Mouse (Mus musculus) intestine, embryonic 15.5 days (tissue): ENCODE measurements around the gene Rnf208. TPM values are rescaled to one million over a fixed set of nuclear protein-coding genes. Genes with fewer than 3 reads are reported as not detected.
A peak's percentile ranks its signal among the peaks of the same experiment; 100 is the strongest.

Source experiments
- ATAC-seq: fragments of 200-750 bp; cut with Nextera tagmentation; 2 replicates; pipeline ENCODE4 v1.8.0; 2017; ENCODE audit warnings: moderate TSS enrichment, moderate library complexity
- H3K27ac ChIP-seq: fragments of 300-500 bp; sonication (generic); 2 replicates; pipeline ENCODE4 v1.5.1; 2015; ENCODE audit warnings: mild to moderate bottlenecking, inconsistent platforms
- H3K27me3 ChIP-seq: fragments of 300-500 bp; sonication (generic); replicated peaks from 2 replicates; pipeline ENCODE4 v1.6.1; 2015; ENCODE audit warnings: inconsistent platforms
- H3K36me3 ChIP-seq: fragments of 300-500 bp; sonication (generic); 2 replicates; pipeline ENCODE4 v1.6.1; 2015; ENCODE audit warnings: inconsistent platforms
- H3K4me1 ChIP-seq: fragments of 300-500 bp; sonication (generic); replicated peaks from 2 replicates; pipeline ENCODE4 v1.6.1; 2015; ENCODE audit warnings: inconsistent platforms
- H3K4me2 ChIP-seq: fragments of 300-500 bp; sonication (generic); replicated peaks from 2 replicates; pipeline ENCODE4 v1.6.1; 2015; ENCODE audit warnings: mild to moderate bottlenecking, inconsistent platforms
- H3K4me3 ChIP-seq: fragments of 300-500 bp; sonication (generic); replicated peaks from 2 replicates; pipeline ENCODE4 v1.5.1; 2015; ENCODE audit warnings: inconsistent platforms
- H3K9ac ChIP-seq: fragments of 300-500 bp; sonication (generic); 2 replicates; pipeline ENCODE4 v1.6.1; 2015; ENCODE audit warnings: inconsistent platforms
- H3K9me3 ChIP-seq: fragments of 300-500 bp; sonication (generic); 2 replicates; pipeline ENCODE4 v1.6.1; 2016; ENCODE audit warnings: inconsistent platforms
- WGBS: fragments of 180-500 bp; shearing (Covaris S2); methylation state at CpG from one replicate; pipeline ENCODE4 v1.1.7; 2015; 5-methylcytosine and 5-hydroxymethylcytosine counted together
- polyA plus RNA-seq: library from polyadenylated mRNA; unstranded; fragments of >200 nt; fragmentation: Nextera tagmentation; extraction: Ambion mirVana; gene quantifications from 2 replicates; pipeline ENCODE4 v1.2.1, GENCODE M21; 2015

The Rnf208 gene
- polyA plus RNA-seq, 1 experiment from 2014 or later: 19.0 TPM

DNA sequence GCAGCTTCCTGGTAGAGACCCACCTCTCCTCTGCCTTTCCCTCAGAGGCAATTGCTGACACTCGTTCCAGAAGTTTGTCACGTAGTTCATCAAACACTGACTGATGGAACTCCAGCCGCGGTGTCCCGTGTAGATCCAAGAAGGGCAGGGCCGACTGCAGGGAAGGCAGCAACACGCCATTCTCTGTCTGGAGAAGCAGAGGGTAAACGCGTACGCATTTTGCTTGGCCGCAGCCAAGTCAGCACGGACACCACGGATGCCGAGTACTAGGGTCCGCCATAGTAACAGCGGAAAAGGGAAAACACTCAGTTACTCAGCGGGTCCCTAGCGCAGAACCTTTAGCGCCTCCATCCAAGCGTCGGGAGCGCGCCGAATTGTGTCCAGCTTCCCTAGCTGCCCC, 31.4 kb upstream of the Rnf208 start:
- under 1% methylated on average over 24 of the region's 24 CpGs for WGBS
- peak; percentile 46 for ATAC-seq
- Histone ChIP-seq H3K9me3 (no peaks in the 10 kb centered on the region), H3K27ac (peak overlapping the region; percentile 95), H3K4me3 (peak overlapping the region; percentile 92), H3K4me1 (peaks cover 18% of the 10 kb centered on the region), H3K27me3 (no peaks in the 10 kb centered on the region), H3K4me2 (peak overlapping the region; percentile 77), H3K36me3 (peaks cover 17% of the 10 kb centered on the region), H3K9ac (peak overlapping the region; percentile 91)

DNA sequence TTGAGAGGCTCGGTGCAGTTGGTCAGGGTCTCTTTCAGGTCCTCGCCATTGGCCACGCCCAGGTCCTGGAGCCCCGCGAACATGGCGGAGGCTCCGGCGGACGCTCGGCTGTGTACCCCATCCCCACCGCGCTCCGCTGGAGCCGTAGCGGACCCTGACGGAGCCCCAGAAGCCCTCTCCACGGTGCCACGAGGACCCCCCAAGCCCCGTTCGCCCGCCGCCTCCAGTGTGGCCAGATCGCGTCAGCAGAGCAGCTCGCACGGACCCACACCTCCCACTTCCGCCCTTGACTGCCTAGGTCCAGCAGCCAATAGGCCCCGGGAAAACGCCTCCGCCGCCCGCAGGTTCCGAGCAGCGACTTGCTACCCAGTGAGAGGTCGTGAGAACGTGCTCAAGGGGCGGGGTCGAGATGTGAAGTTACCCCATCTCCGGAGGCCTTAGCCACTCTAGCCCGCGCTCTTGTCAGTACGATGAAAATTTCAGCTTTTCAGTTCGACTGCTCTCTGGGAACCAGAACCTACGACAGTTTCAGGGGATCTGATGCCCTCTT, 30.9 kb upstream of the Rnf208 start, which contains the start of gene Nelfb:
Nelfb (minus strand) TSS at position 369 of the 550 bp plus-strand sequence.
- H3K36me3 ChIP-seq: peaks cover 12% of the 10 kb centered on the region
- peak within 1 kb of the TSS; percentile 77 for H3K4me2 ChIP-seq
- peak within 1 kb of the TSS; percentile 92 for H3K4me3 ChIP-seq
- H3K9ac ChIP-seq: peak within 1 kb of the TSS; percentile 91
- no peaks in the 10 kb centered on the region for H3K27me3 ChIP-seq
- peaks cover 18% of the 10 kb centered on the region for H3K4me1 ChIP-seq
- WGBS: under 1% methylated on average over 44 of the region's 44 CpGs
- no peaks in the 10 kb centered on the region for H3K9me3 ChIP-seq
- peak; percentile 94 for ATAC-seq
- H3K27ac ChIP-seq: peak within 1 kb of the TSS; percentile 95

DNA sequence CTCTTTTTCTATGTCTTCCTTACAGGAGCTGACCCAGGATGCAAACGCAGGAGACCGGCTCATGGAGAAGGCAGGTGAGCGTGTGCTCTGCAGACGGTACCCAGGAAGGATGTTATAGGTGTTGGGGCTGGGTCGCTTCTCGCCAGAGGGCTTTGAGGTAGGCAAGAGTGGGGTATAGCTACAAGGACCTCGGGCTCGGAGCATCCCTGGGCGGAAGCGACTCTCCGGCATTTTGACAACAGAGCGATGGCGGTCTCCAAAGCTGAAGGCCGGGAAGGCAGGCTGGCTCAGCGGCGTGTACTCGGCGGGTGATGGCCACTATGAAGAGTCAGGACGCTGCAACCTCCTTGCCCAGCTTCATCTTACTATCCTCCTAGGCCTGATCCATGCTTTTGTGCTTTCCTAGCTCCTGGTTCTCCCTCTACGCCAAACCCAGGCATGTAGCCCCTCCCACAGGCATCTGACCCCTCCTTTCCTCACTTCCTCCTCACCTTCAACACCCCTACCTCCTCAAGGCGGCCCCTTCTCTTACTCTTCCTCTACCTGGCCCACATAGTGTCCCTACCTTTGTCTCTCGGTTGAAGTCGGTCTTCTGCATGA, 28.7 kb upstream of the Rnf208 start:
- Histone ChIP-seq H3K36me3 (no peaks in the 10 kb centered on the region), H3K4me3 (no peak overlapping the region), H3K9ac (no peak overlapping the region), H3K27me3 (no peaks in the 10 kb centered on the region), H3K4me1 (peaks cover 18% of the 10 kb centered on the region), H3K4me2 (no peak overlapping the region), H3K27ac (no peak overlapping the region), H3K9me3 (no peaks in the 10 kb centered on the region)
- no peak for ATAC-seq
- WGBS: 68% methylated on average over 23 of the region's 23 CpGs

DNA sequence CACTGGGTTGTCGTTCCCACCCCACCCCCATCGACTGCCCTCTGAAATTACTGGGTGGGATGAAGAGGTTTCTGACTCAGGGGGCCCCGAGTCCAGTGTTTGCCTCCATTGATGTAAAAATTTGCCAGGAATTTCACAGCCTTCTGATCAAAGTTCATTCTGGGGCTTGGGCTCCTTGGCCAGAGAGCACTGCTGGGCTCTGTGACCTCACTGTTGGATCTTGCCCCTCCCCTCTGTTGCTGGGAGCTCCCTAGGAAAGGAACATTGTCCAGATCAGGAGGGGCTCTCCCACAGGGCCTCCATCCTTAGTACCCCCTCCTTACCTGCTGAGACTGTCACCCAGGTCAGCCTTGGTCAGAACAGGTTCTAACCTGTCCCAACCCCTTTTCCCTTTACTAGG, 27.6 kb upstream of the Rnf208 start, which contains the start of gene Stpg3:
Stpg3 (minus strand) TSS at position 194 of the 400 bp plus-strand sequence.
- WGBS: 63% methylated on average over 3 of the region's 3 CpGs

DNA sequence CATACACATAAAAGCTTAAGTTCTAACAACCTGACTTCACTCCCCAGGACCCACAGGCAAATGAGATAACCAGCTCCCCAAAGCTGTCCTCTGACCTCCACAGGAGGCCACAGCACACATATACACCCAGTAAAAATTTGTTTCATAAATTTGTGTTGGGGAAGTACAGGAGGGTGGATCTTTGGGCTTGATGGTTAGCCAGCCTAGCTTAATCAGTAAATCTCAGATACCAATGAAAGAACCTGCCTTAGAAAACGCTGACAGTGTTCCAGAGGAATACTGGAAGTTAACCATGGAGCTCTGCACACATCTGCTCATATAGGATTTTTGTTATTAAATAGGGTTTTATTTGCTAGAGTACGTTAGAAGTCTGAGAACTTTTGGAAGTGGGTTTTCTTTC, 24.4 kb upstream of the Rnf208 start:
- Histone ChIP-seq H3K27ac (no peak overlapping the region), H3K27me3 (no peaks in the 10 kb centered on the region), H3K4me2 (no peak overlapping the region), H3K4me1 (0 out of 2 replicates have a peak, but pooled peaks cover 11% of the 10 kb centered on the region), H3K9me3 (no peaks in the 10 kb centered on the region), H3K4me3 (no peak overlapping the region), H3K36me3 (no peaks in the 10 kb centered on the region), H3K9ac (no peak overlapping the region)
- WGBS: 55% methylated on average over 2 of the region's 2 CpGs
- ATAC-seq: no peak

More for the DNA sequence above, 27.6 kb upstream of the Rnf208 start, which contains the start of gene Stpg3:
- Histone ChIP-seq H3K4me2 (no peak within 1 kb of the TSS), H3K4me1 (peaks cover 18% of the 10 kb centered on the region), H3K27me3 (no peaks in the 10 kb centered on the region), H3K9ac (no peak within 1 kb of the TSS), H3K27ac (no peak within 1 kb of the TSS), H3K9me3 (no peaks in the 10 kb centered on the region), H3K4me3 (no peak within 1 kb of the TSS), H3K36me3 (no peaks in the 10 kb centered on the region)
- no peak for ATAC-seq

DNA sequence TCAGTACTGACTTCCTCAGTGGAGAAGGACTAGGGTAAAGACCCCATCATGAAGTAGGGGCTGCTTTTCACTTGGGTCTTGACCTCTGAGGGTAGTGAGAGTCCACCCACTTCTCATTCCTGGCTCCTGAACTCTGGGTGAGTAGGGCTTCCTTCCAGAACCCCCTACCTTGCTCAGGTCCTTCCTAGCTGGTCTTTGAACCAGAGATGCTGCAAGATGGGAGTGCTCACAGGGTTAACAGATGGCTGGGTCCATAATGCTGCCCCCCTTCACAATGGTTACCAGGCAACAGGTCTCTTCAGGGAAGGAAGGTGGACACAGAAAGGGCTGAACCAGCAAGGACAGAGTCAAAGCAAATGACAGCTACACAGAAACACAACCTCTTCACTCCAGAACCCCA, 23.6 kb upstream of the Rnf208 start, which contains the start of gene Fam166a:
Fam166a (plus strand) TSS at position 301 of the 400 bp plus-strand sequence.
- no peaks in the 10 kb centered on the region for H3K27me3 ChIP-seq
- no peaks in the 10 kb centered on the region for H3K36me3 ChIP-seq
- no peaks in the 10 kb centered on the region for H3K9me3 ChIP-seq
- peaks cover 13% of the 10 kb centered on the region; the same call in 1 of the 2 replicates for H3K4me1 ChIP-seq
- no peak for ATAC-seq
- no peak within 1 kb of the TSS for H3K4me3 ChIP-seq
- H3K4me2 ChIP-seq: no peak within 1 kb of the TSS
- no peak within 1 kb of the TSS for H3K27ac ChIP-seq
- no peak within 1 kb of the TSS for H3K9ac ChIP-seq

DNA sequence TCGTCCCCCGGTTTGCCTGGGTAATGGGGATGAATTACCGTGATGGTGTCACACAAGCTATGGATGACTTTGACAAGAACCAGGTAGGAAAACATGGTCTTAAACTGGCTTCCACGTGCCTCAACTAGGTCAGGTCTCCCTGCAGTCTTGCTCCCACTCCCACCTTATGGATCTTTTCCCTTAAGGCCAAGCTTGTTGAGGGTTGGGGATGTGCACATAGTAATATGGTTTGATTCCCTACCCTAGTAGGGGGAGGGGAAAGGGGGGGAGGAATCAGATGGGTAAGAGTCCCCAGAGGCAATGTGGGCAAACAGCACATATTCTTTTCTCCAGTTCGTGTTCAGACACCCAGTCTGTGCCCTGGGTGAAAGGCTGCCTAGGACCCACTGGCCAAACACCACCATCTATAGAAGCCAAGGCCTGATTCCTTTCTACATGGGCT, 20.7 kb upstream of the Rnf208 start:
- H3K9me3 ChIP-seq: no peaks in the 10 kb centered on the region
- ATAC-seq: no peak
- H3K27ac ChIP-seq: no peak overlapping the region
- H3K9ac ChIP-seq: no peak overlapping the region
- no peaks in the 10 kb centered on the region for H3K36me3 ChIP-seq
- no peak overlapping the region for H3K4me3 ChIP-seq
- no peak overlapping the region for H3K4me2 ChIP-seq
- H3K27me3 ChIP-seq: no peaks in the 10 kb centered on the region
- 74% methylated on average over 5 of the region's 5 CpGs for whole genome bisulfite sequencing
- H3K4me1 ChIP-seq: peaks cover 11% of the 10 kb centered on the region

DNA sequence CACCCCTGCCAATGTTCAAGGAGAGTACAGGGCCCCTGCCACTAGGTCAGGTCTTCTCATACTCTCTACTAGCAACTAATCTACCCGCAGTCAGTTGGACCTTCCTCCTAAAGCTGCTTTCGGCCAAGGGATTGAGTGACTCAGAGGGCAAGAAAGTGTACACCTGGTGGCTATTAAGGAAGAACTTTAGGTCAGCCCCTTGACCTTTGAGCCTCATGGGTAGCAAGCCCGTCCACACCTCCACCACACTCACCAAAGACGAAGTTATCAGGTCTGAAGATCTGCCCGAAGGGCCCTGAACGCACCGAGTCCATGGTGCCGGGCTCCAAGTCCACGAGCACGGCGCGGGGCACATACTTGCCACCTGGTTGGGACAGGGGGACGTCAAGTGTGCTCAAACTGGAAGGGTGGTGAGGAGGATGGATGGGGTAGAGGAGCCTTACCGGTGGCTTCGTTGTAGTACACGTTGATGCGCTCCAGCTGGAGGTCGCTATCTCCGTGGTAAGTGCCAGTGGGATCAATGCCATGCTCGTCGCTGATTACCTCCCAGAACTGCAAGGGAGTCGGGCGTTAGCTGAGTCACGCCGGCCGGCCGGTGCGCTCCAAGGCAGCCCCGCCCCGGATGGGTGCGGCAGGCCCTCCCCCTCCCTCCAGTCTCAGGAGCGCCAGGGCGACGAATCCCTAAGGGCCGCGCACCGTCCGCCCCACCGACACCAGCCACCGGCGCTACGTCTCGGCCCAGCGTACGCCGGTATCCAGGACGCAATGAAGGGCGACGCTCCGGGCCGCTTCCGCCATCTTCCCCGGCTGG, 18.2 kb upstream of the Rnf208 start:
- peak; percentile 73 for ATAC-seq
- peak overlapping the region; percentile 91 for H3K9ac ChIP-seq
- no peaks in the 10 kb centered on the region for H3K9me3 ChIP-seq
- WGBS: 2% methylated on average over 53 of the region's 53 CpGs
- peaks cover 12% of the 10 kb centered on the region for H3K4me1 ChIP-seq
- H3K27ac ChIP-seq: peak overlapping the region; percentile 98
- H3K36me3 ChIP-seq: no peaks in the 10 kb centered on the region
- H3K27me3 ChIP-seq: no peaks in the 10 kb centered on the region
- H3K4me2 ChIP-seq: peak overlapping the region; percentile 79
- H3K4me3 ChIP-seq: peak overlapping the region; percentile 96

DNA sequence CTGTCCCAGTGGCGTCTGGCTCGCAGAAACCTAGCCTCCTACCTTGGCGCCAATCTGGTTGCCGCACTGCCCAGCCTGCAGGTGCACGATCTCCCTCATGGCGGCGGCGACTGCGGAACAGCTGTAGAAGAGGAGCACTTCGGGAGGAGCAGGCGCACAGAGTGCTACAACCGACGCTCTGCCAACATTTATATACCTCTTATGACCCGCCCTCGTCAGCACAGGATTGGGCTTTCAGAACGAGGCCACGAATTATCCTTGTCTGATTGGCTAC, 17.6 kb upstream of the Rnf208 start, which contains the start of gene Tubb4b:
Tubb4b (minus strand) TSS at position 211 of the 274 bp plus-strand sequence.
- Histone ChIP-seq H3K36me3 (no peaks in the 10 kb centered on the region), H3K27ac (peak within 1 kb of the TSS; percentile 98), H3K4me2 (peak within 1 kb of the TSS; percentile 79), H3K9ac (peak within 1 kb of the TSS; percentile 91), H3K4me1 (peaks cover 17% of the 10 kb centered on the region), H3K27me3 (no peaks in the 10 kb centered on the region), H3K4me3 (peak within 1 kb of the TSS; percentile 96), H3K9me3 (no peaks in the 10 kb centered on the region)
- ATAC-seq: no peak
- 0% methylated on average over 17 of the region's 17 CpGs for WGBS

DNA sequence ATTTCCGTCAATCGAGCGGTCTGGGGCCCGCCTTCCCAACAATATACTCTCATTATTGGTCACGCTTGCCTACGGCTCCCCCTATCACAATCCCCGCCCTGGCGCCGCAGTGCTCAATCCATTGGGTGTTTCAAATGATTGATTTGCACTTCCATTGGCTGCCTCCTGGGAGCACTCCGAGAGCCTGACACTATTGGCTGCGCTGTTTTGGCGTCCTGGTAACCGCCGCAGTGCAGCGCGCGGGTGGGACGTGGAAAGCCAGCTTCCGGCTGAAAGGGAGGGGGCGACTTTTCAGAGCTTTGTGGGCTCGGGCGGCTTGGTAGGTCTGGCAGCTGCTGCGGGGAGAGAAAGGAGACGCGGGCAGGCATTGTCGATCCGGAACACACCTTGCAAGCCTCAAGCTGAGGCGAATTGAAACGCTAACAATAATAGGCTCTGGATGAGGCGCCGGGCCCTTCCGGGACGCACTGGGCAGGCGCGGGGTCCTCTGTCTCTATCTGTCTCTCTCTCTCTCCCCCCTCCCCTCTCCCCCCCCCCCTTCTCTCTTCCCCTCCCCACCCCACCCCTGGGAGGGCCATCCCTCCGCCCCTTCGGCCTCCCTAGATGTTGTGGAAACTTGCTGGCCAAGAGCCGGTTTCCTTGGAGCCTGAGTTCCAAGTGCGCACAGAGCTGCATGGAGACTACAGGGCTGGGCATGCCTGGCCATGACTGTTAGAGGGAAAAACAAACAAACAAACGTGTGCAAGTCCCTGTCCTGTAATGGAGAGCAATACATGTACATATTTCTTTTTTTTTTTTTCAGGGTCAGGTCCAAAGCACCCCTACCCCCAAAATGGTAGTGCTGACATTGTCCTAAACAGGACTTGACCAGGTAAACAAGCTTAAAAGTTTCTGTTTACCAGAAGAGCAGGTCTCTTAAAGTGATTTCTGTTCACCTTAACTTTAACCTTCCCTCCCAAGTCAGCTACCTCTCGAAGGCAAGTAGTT, 17.0 kb upstream of the Rnf208 start:
- Histone ChIP-seq H3K4me1 (peaks cover 17% of the 10 kb centered on the region), H3K36me3 (no peaks in the 10 kb centered on the region), H3K9ac (peak overlapping the region; percentile 58), H3K4me3 (peak overlapping the region; percentile 96), H3K27me3 (no peaks in the 10 kb centered on the region), H3K27ac (peak overlapping the region; percentile 98), H3K4me2 (peak overlapping the region; percentile 52), H3K9me3 (no peaks in the 10 kb centered on the region)
- WGBS: 2% methylated on average over 41 of the region's 41 CpGs
- ATAC-seq: peak; percentile 95

DNA sequence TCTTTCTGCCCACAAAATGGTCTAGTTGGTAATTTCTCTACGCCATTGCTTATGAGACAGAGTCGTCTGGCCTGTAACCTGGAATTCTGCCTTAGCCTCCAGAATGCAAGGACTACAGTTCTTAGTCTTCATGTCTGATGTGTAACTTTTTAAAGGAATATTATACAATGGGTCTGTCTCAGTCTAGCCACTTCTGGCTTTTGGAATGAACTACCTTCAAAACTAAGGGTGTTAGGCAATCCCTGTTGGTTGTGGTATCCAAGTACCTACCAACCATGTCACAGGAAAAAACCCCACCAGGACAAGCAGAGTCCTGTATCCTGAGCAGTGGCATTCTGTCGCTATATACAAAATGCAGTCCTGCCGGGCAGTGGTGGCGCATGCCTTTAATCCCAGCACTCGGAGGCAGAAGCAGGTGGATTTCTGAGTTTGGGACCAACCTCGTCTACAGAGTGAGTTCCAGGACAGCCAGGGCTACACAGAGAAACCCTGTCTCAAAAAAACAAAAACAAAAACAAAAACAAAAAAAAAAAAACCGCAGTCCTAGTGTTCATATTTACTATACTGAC, 16.2 kb upstream of the Rnf208 start:
- ATAC-seq: no peak
- H3K9ac ChIP-seq: peak overlapping the region; percentile 58; the same call in 1 of the 2 replicates

More for the DNA sequence above, 16.2 kb upstream of the Rnf208 start:
- Histone ChIP-seq H3K36me3 (no peaks in the 10 kb centered on the region), H3K9me3 (no peaks in the 10 kb centered on the region), H3K4me1 (peaks cover 17% of the 10 kb centered on the region), H3K27ac (peak overlapping the region; percentile 98), H3K4me3 (peak overlapping the region; percentile 96; the same call in 1 of the 2 replicates), H3K27me3 (0 out of 2 replicates have a peak, but pooled peaks cover 3% of the 10 kb centered on the region), H3K4me2 (peak overlapping the region; percentile 52)
- 76% methylated on average over 8 of the region's 8 CpGs for WGBS
